Mouse (Mus musculus): Measurements from ENCODE around the gene Cphx3. TPM values are rescaled to one million over a fixed set of nuclear protein-coding genes. Genes with fewer than 3 reads are reported as not detected.
"Not testable (repeated sequence)": the region's sequence is repeated elsewhere in the genome, so short reads cannot be mapped to it uniquely, and the experiment has no call there.

The Cphx3 gene
- not detected in 2 replicates for polyA plus RNA-seq (2015; fragmentation: Nextera tagmentation; extraction: Ambion mirVana)

- H3K9me3 ChIP-seq (replicated peaks; ENCODE audit: control insufficient read depth, low read length); H3K4me1 ChIP-seq (ENCODE audit: control insufficient read depth, insufficient read depth, low read length); H3K36me3 ChIP-seq (ENCODE audit: control insufficient read depth, insufficient read depth); H3K4me2 ChIP-seq (ENCODE audit: low read depth, low read length); H3K27me3 ChIP-seq (ENCODE audit: control insufficient read depth, insufficient read depth, low read length); ATAC-seq (replicated peaks; ENCODE audit: extremely low read depth, insufficient read depth, low FRiP score); H3K27ac ChIP-seq (ENCODE audit: low read length); H3K9ac ChIP-seq (ENCODE audit: low read length); H3K4me3 ChIP-seq (ENCODE audit: low read length): not testable (repeated sequence)
- no CpG with 5 or more reads among the region's 1 CpGs for WGBS
Measured at GRCm38 (mm10) chr14:26081997-26082396, at the start of gene Cphx3. Gene Cphx3 (plus strand): TSS chr14:26082297.

DNA sequence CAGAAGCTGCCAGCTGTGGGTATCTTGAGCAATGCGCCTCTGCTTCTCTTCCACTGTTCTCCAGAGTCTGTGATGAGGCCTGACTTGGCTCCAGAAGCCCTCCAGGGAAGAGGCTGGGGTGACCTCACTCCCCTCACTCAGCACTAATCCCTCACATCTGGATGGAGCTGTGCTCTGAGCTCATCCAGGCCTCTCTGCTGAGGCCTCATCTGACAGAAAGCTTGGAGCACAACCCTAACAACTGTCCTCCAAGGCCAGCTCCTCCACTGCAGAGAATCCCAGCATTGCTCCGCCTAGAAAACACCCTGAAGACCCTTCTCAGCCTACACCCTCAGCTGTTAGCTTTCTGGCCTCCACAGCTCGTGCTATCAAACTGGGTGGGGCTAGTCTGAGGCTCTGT is 47.7 kb upstream of the Cphx3 start:
- ATAC-seq (replicated peaks; ENCODE audit: extremely low read depth, insufficient read depth, low FRiP score); H3K9me3 ChIP-seq (replicated peaks; ENCODE audit: control insufficient read depth, low read length); H3K27me3 ChIP-seq (ENCODE audit: control insufficient read depth, insufficient read depth, low read length); H3K36me3 ChIP-seq (ENCODE audit: control insufficient read depth, insufficient read depth); H3K27ac ChIP-seq (ENCODE audit: low read length); H3K4me3 ChIP-seq (ENCODE audit: low read length); H3K4me2 ChIP-seq (ENCODE audit: low read depth, low read length); H3K9ac ChIP-seq (ENCODE audit: low read length); H3K4me1 ChIP-seq (ENCODE audit: control insufficient read depth, insufficient read depth, low read length): not testable (repeated sequence)
- no CpG with 5 or more reads among the region's 3 CpGs for WGBS

DNA sequence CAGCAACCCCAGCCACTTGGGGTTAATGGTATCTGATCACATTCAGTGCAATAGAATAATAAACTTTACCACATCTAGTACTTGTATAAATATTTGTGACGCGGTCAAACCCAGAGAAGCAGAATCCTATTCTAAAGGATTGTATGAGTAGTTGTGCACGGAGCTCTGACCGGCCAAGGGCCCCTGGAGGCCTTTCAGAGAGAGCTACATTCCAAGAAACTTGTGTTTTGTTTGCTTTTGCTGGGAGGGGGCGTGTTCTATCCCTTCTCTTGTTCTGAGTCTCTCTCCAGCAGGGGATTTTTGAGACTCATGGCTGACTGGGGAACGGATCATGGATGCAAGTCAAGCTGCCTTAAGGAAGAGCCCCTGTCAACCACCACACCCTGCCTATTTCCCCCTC is 46.7 kb upstream of the Cphx3 start:
- H3K9me3 ChIP-seq (replicated peaks; ENCODE audit: control insufficient read depth, low read length); H3K4me3 ChIP-seq (ENCODE audit: low read length); H3K27ac ChIP-seq (ENCODE audit: low read length); H3K27me3 ChIP-seq (ENCODE audit: control insufficient read depth, insufficient read depth, low read length); H3K4me2 ChIP-seq (ENCODE audit: low read depth, low read length); ATAC-seq (replicated peaks; ENCODE audit: extremely low read depth, insufficient read depth, low FRiP score); H3K9ac ChIP-seq (ENCODE audit: low read length); H3K36me3 ChIP-seq (ENCODE audit: control insufficient read depth, insufficient read depth); H3K4me1 ChIP-seq (ENCODE audit: control insufficient read depth, insufficient read depth, low read length): not testable (repeated sequence)
- no CpG with 5 or more reads among the region's 6 CpGs for WGBS

DNA sequence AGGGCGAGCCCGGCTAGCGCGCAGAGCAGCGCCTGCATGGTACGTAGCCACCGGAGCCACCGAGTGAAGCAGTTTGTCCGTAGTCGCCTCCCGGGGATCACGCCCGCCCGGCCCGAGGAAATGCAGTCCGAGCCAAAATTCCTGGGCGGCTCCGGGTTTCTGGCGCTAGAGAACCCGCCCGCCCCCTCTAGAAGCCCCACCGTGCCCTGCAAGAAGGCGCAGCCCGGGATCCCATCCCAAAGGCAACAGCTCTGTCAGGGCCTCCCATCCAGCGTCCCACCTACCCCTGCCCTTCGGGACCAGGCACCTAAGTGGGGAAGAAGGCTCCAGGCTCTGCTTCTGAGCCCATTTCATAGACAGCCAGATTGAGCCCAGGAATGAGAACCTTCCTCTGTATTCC is 39.5 kb upstream of the Cphx3 start, which contains the start of gene Gm9780:
Gene Gm9780, minus strand, starts transcription at position 101 of the 400 bp plus-strand sequence.
- H3K4me3 ChIP-seq (ENCODE audit: low read length); H3K9me3 ChIP-seq (replicated peaks; ENCODE audit: control insufficient read depth, low read length); H3K27me3 ChIP-seq (ENCODE audit: control insufficient read depth, insufficient read depth, low read length); H3K4me2 ChIP-seq (ENCODE audit: low read depth, low read length); H3K36me3 ChIP-seq (ENCODE audit: control insufficient read depth, insufficient read depth); H3K27ac ChIP-seq (ENCODE audit: low read length); ATAC-seq (replicated peaks; ENCODE audit: extremely low read depth, insufficient read depth, low FRiP score); H3K4me1 ChIP-seq (ENCODE audit: control insufficient read depth, insufficient read depth, low read length); H3K9ac ChIP-seq (ENCODE audit: low read length): not testable (repeated sequence)
- WGBS = no CpG with 5 or more reads among the region's 26 CpGs

DNA sequence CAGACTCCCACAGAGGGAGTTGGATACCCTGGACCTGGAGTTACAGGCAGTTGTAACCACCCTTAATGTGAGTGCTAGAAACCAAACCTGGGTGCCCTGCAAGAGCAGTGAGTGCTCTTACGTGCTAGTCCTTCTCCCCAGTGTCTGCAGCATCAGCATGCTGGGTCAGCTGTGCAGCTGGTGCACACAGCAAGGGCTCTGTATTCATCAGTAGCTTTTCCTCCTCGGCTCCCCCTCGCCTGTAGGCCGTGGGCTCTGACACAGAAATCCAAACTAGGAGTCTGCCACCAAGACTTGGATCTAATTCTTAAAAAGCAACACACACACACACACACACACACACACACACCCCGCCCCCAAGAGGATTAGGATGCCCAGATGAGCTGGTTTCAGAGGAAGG is 37.1 kb upstream of the Cphx3 start:
- not testable (repeated sequence) for H3K4me1 ChIP-seq (ENCODE audit: control insufficient read depth, insufficient read depth, low read length); H3K36me3 ChIP-seq (ENCODE audit: control insufficient read depth, insufficient read depth); H3K4me2 ChIP-seq (ENCODE audit: low read depth, low read length); H3K27ac ChIP-seq (ENCODE audit: low read length); H3K9me3 ChIP-seq (replicated peaks; ENCODE audit: control insufficient read depth, low read length); ATAC-seq (replicated peaks; ENCODE audit: extremely low read depth, insufficient read depth, low FRiP score); H3K9ac ChIP-seq (ENCODE audit: low read length); H3K4me3 ChIP-seq (ENCODE audit: low read length); H3K27me3 ChIP-seq (ENCODE audit: control insufficient read depth, insufficient read depth, low read length)
- whole genome bisulfite sequencing = no CpG with 5 or more reads among the region's 5 CpGs

DNA sequence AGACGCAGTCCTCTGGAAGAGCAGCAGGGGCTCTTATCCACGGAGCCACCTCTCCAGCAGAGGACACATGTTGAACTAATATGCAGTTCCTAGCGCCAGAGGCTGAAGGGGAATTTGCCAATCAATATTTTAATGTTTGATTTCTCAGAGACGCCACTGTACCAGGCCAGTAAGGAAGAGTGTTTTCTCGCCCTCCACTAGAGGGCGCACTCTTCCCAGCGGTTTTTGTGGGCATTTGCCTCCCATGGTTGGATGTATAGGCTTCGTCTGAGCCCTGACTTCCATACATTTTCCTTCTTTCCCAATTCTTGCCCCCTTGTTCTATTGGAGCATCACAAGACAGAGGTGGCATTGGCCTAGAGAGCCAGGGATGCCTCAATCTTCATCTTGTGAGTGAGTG is 35.1 kb upstream of the Cphx3 start:
- H3K27ac ChIP-seq (ENCODE audit: low read length); H3K36me3 ChIP-seq (ENCODE audit: control insufficient read depth, insufficient read depth); H3K4me1 ChIP-seq (ENCODE audit: control insufficient read depth, insufficient read depth, low read length); H3K4me3 ChIP-seq (ENCODE audit: low read length); H3K4me2 ChIP-seq (ENCODE audit: low read depth, low read length); H3K9ac ChIP-seq (ENCODE audit: low read length); ATAC-seq (replicated peaks; ENCODE audit: extremely low read depth, insufficient read depth, low FRiP score); H3K27me3 ChIP-seq (ENCODE audit: control insufficient read depth, insufficient read depth, low read length); H3K9me3 ChIP-seq (replicated peaks; ENCODE audit: control insufficient read depth, low read length): not testable (repeated sequence)
- WGBS = no CpG with 5 or more reads among the region's 8 CpGs

GRCm38 (mm10) chr14:26048767-26049166 is 33.3 kb upstream of the Cphx3 start:
- not testable (repeated sequence) for H3K9me3 ChIP-seq (replicated peaks; ENCODE audit: control insufficient read depth, low read length); H3K36me3 ChIP-seq (ENCODE audit: control insufficient read depth, insufficient read depth); ATAC-seq (replicated peaks; ENCODE audit: extremely low read depth, insufficient read depth, low FRiP score); H3K9ac ChIP-seq (ENCODE audit: low read length); H3K4me1 ChIP-seq (ENCODE audit: control insufficient read depth, insufficient read depth, low read length); H3K27me3 ChIP-seq (ENCODE audit: control insufficient read depth, insufficient read depth, low read length); H3K4me2 ChIP-seq (ENCODE audit: low read depth, low read length); H3K4me3 ChIP-seq (ENCODE audit: low read length); H3K27ac ChIP-seq (ENCODE audit: low read length)
- no CpG with 5 or more reads among the region's 9 CpGs for WGBS

DNA sequence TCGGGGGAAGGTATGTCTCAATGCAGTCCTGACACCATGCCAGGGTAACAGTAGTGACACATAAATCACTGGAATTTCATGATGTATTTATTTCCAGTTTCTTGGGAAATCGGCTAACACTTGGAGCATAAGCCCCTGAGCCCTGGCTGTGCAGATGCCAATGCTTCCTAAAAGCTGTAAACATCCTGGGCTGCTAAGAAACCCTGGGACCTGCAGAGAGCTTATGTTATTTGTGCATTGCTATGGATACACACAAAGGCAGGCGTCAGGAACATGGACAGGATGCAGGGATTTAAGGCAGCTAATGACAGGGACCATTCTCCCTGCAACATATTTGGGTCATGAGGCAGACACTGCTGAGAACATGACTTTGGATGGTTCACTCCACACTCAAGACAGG is 23.9 kb upstream of the Cphx3 start:
- ATAC-seq (replicated peaks; ENCODE audit: extremely low read depth, insufficient read depth, low FRiP score); H3K4me1 ChIP-seq (ENCODE audit: control insufficient read depth, insufficient read depth, low read length); H3K9me3 ChIP-seq (replicated peaks; ENCODE audit: control insufficient read depth, low read length); H3K36me3 ChIP-seq (ENCODE audit: control insufficient read depth, insufficient read depth); H3K27ac ChIP-seq (ENCODE audit: low read length); H3K4me2 ChIP-seq (ENCODE audit: low read depth, low read length); H3K27me3 ChIP-seq (ENCODE audit: control insufficient read depth, insufficient read depth, low read length); H3K4me3 ChIP-seq (ENCODE audit: low read length); H3K9ac ChIP-seq (ENCODE audit: low read length): not testable (repeated sequence)
- WGBS = no CpG with 5 or more reads among the region's 3 CpGs

DNA sequence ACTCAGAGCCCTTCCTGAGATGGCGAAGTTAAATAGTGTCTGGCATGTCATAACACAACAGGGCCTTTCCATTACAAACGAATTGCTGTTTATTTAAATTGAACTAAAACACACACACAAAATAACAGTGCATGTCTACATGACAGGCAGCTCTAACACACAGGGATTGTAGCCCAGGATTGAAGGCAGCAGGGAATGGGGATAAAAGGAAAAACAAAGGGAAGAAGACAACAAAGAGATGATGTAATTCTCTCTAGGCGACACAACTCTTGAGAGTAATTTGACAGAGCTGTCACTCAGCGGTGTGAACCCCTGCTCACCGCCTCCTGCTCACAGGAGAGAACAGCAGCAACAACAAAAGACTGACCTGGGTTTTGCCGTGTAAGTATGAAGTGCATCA is 22.7 kb upstream of the Cphx3 start:
- ATAC-seq (replicated peaks; ENCODE audit: extremely low read depth, insufficient read depth, low FRiP score) = not testable (repeated sequence)
- no CpG with 5 or more reads among the region's 6 CpGs for WGBS

More for the DNA sequence above, 22.7 kb upstream of the Cphx3 start:
- not testable (repeated sequence) for H3K4me3 ChIP-seq (ENCODE audit: low read length); H3K4me2 ChIP-seq (ENCODE audit: low read depth, low read length); H3K9ac ChIP-seq (ENCODE audit: low read length); H3K27ac ChIP-seq (ENCODE audit: low read length); H3K9me3 ChIP-seq (replicated peaks; ENCODE audit: control insufficient read depth, low read length); H3K27me3 ChIP-seq (ENCODE audit: control insufficient read depth, insufficient read depth, low read length); H3K4me1 ChIP-seq (ENCODE audit: control insufficient read depth, insufficient read depth, low read length); H3K36me3 ChIP-seq (ENCODE audit: control insufficient read depth, insufficient read depth)

Measured in heart, embryonic 16.5 days (tissue).